Mouse (Mus musculus) liver, embryonic 14.5 days (tissue): Measurements from ENCODE around the gene Tmem190.

Experiments used
- CTCF ChIP-seq: IDR thresholded peaks from 2 replicates; pipeline ENCODE4 v1.5.1; 2016; ENCODE audit warnings: antibody characterized with exemption, low read depth, control low read depth
- EP300 ChIP-seq: IDR thresholded peaks from 2 replicates; pipeline ENCODE4 v1.6.1; 2016; ENCODE audit warnings: antibody characterized with exemption, low read depth

GRCm38 (mm10) chr7:4743354-4743753 lies 39.4 kb upstream of the Tmem190 start:
- TF ChIP-seq CTCF: no peak
- TF ChIP-seq EP300: peak; percentile 89
